Mouse (Mus musculus): ENCODE data around the gene Hmg20b. TPM values are rescaled to one million over a fixed set of nuclear protein-coding genes. Genes with fewer than 3 reads are reported as not detected.

The Hmg20b gene
- polyA plus RNA-seq, 1 experiment from 2014 or later, result 46.5 TPM

Small RNAs within 50 kb of the gene (microRNA-seq; reads per million reads assigned to microRNA genes)
- 0.44 reads per million for gene Mir6913

Other genes starting within 250 kb of the Hmg20b start
- 217 and 244 TPM in 2 replicates for gene Map2k2, start 244.6 kb downstream of the Hmg20b start, polyA plus RNA-seq (2015; fragmentation: Nextera tagmentation; extraction: Ambion mirVana)
- gene Zbtb7a, start 215.3 kb downstream of the Hmg20b start, polyA plus RNA-seq (2015; fragmentation: Nextera tagmentation; extraction: Ambion mirVana), result 12.2 and 14.9 TPM in 2 replicates
- gene Pias4, start 182.6 kb downstream of the Hmg20b start, polyA plus RNA-seq (2015; fragmentation: Nextera tagmentation; extraction: Ambion mirVana), result 60.0 and 77.5 TPM in 2 replicates
- gene Eef2, start 173.8 kb downstream of the Hmg20b start, polyA plus RNA-seq (2015; fragmentation: Nextera tagmentation; extraction: Ambion mirVana), result 532 and 537 TPM in 2 replicates
- gene Dapk3, start 167.5 kb downstream of the Hmg20b start, polyA plus RNA-seq (2015; fragmentation: Nextera tagmentation; extraction: Ambion mirVana), result 79.1 and 80.9 TPM in 2 replicates
- not detected in 2 replicates for gene 4930442H23Rik, start 166.6 kb downstream of the Hmg20b start, polyA plus RNA-seq (2015; fragmentation: Nextera tagmentation; extraction: Ambion mirVana)
- not detected in 2 replicates for gene Nmrk2, start 148.4 kb downstream of the Hmg20b start, polyA plus RNA-seq (2015; fragmentation: Nextera tagmentation; extraction: Ambion mirVana)
- 58.1 and 62.3 TPM in 2 replicates for gene Atcay, start 119.6 kb downstream of the Hmg20b start, polyA plus RNA-seq (2015; fragmentation: Nextera tagmentation; extraction: Ambion mirVana)
- 21.7 and 21.8 TPM in 2 replicates for gene Zfr2, start 117.3 kb downstream of the Hmg20b start, polyA plus RNA-seq (2015; fragmentation: Nextera tagmentation; extraction: Ambion mirVana)
- 10.5 and 13.0 TPM in 2 replicates for gene Matk, start 97.5 kb downstream of the Hmg20b start, polyA plus RNA-seq (2015; fragmentation: Nextera tagmentation; extraction: Ambion mirVana)
- gene Mrpl54, start 83.5 kb downstream of the Hmg20b start, polyA plus RNA-seq (2015; fragmentation: Nextera tagmentation; extraction: Ambion mirVana), result 145 and 150 TPM in 2 replicates
- gene Apba3, start 83.5 kb downstream of the Hmg20b start, polyA plus RNA-seq (2015; fragmentation: Nextera tagmentation; extraction: Ambion mirVana), result 33.7 and 36.1 TPM in 2 replicates
- gene Tjp3, start 58.9 kb downstream of the Hmg20b start, polyA plus RNA-seq (2015; fragmentation: Nextera tagmentation; extraction: Ambion mirVana), result 2.3 and 3.3 TPM in 2 replicates
- 99.3 and 102 TPM in 2 replicates for gene Pip5k1c, start 57.5 kb downstream of the Hmg20b start, polyA plus RNA-seq (2015; fragmentation: Nextera tagmentation; extraction: Ambion mirVana)
- 32.5 and 42.5 TPM in 2 replicates for gene Cactin, start 29.4 kb downstream of the Hmg20b start, polyA plus RNA-seq (2015; fragmentation: Nextera tagmentation; extraction: Ambion mirVana)
- gene Tbxa2r, start 21.7 kb downstream of the Hmg20b start, polyA plus RNA-seq (2015; fragmentation: Nextera tagmentation; extraction: Ambion mirVana), result 4.5 and 4.8 TPM in 2 replicates
- gene Gipc3, start 7.2 kb downstream of the Hmg20b start, polyA plus RNA-seq (2015; fragmentation: Nextera tagmentation; extraction: Ambion mirVana), result not detected in 2 replicates
- 16.5 and 17.8 TPM in 2 replicates for gene Mfsd12, start 7.0 kb upstream of the Hmg20b start, polyA plus RNA-seq (2015; fragmentation: Nextera tagmentation; extraction: Ambion mirVana)
- 0.68 and 0.87 TPM in 2 replicates for gene 4930404N11Rik, start 15.3 kb upstream of the Hmg20b start, polyA plus RNA-seq (2015; fragmentation: Nextera tagmentation; extraction: Ambion mirVana)
- 105 and 112 TPM in 2 replicates for gene Fzr1, start 28.0 kb upstream of the Hmg20b start, polyA plus RNA-seq (2015; fragmentation: Nextera tagmentation; extraction: Ambion mirVana)
- 72.2 and 75.2 TPM in 2 replicates for gene Dohh, start 33.9 kb upstream of the Hmg20b start, polyA plus RNA-seq (2015; fragmentation: Nextera tagmentation; extraction: Ambion mirVana)
- 5.2 and 8.2 TPM in 2 replicates for gene Gm48551, start 34.0 kb upstream of the Hmg20b start, polyA plus RNA-seq (2015; fragmentation: Nextera tagmentation; extraction: Ambion mirVana)
- gene Gm48552, start 38.5 kb upstream of the Hmg20b start, polyA plus RNA-seq (2015; fragmentation: Nextera tagmentation; extraction: Ambion mirVana), result 1.3 and 2.5 TPM in 2 replicates
- gene Smim24, start 42.6 kb upstream of the Hmg20b start, polyA plus RNA-seq (2015; fragmentation: Nextera tagmentation; extraction: Ambion mirVana), result 1.8 and 3.1 TPM in 2 replicates
- 27.1 and 27.9 TPM in 2 replicates for gene Nfic, start 105.2 kb upstream of the Hmg20b start, polyA plus RNA-seq (2015; fragmentation: Nextera tagmentation; extraction: Ambion mirVana)
- 52.7 and 56.1 TPM in 2 replicates for gene Celf5, start 132.2 kb upstream of the Hmg20b start, polyA plus RNA-seq (2015; fragmentation: Nextera tagmentation; extraction: Ambion mirVana)
- gene Ncln, start 145.9 kb upstream of the Hmg20b start, polyA plus RNA-seq (2015; fragmentation: Nextera tagmentation; extraction: Ambion mirVana), result 68.7 and 68.8 TPM in 2 replicates
- gene S1pr4, start 149.7 kb upstream of the Hmg20b start, polyA plus RNA-seq (2015; fragmentation: Nextera tagmentation; extraction: Ambion mirVana), result 0.36 and 0.64 TPM in 2 replicates
- gene Gna15, start 173.7 kb upstream of the Hmg20b start, polyA plus RNA-seq (2015; fragmentation: Nextera tagmentation; extraction: Ambion mirVana), result 1.3 and 1.9 TPM in 2 replicates
- 78.8 and 81.6 TPM in 2 replicates for gene Gna11, start 194.7 kb upstream of the Hmg20b start, polyA plus RNA-seq (2015; fragmentation: Nextera tagmentation; extraction: Ambion mirVana)
- 572 and 635 TPM in 2 replicates for gene Aes, start 209.0 kb upstream of the Hmg20b start, polyA plus RNA-seq (2015; fragmentation: Nextera tagmentation; extraction: Ambion mirVana)
- 31.1 and 32.9 TPM in 2 replicates for gene Tle2, start 224.1 kb upstream of the Hmg20b start, polyA plus RNA-seq (2015; fragmentation: Nextera tagmentation; extraction: Ambion mirVana)

Data from neural tube, embryonic 13.5 days (tissue).